Comparison of ENCODE assay signal across 8 mouse cellular contexts in the genomic region with DNA sequence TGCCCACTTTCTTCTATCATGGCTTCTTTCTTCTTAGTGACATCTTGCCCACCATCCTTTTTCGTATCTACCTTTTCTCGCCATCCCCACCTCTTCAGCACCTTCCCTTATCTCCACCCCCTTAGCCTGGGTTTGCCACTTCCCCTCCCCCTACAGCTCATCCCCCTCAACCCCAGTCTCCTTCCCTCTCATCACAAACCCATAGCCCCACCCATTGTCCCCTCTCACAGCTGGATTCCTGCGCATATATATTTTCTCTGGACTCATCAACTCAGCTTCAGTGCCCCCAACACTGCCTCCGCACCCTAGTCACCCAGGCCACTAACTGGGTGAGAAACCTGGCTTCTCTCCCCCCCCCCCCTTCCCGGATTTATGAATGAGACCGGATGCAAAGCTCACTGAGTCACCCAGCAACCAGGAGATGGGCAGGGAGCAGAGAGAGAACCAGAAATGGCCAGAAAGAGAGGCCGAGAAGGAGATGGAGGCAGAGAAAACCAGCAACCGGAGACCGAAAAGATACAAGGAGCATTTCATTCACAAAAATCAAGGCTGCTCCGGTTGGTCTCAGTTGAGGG. TPM values are rescaled to one million over a fixed set of nuclear protein-coding genes. Genes with fewer than 3 reads are reported as not detected.
DNase-seq lines count a peak whose midpoint lies in the region; ATAC-seq and TF ChIP-seq lines count a peak whose summit lies in the region.

No protein-coding gene starts in this region.

- H3K4me2 ChIP-seq in heart, embryonic 15.5 days = peak overlapping the region; percentile 88
- peak overlapping the region; percentile 76 for H3K4me2 ChIP-seq in hindbrain, embryonic 12.5 days (replicated peaks)
- H3K4me2 ChIP-seq in myocyte (ENCODE audit: low read depth) = peak overlapping the region; percentile 67

- peaks cover 41% of the 10 kb centered on the region for H3K27me3 ChIP-seq in heart, embryonic 15.5 days
- peaks cover 32% of the 10 kb centered on the region for H3K27me3 ChIP-seq in hindbrain, embryonic 12.5 days
- H3K27me3 ChIP-seq in myocyte (ENCODE audit: control insufficient read depth, insufficient read depth, insufficient read length) = no peaks in the 10 kb centered on the region

- DNase-seq in heart, adult 9 months (ENCODE audit: low spot score in 2 of 2) = no peak
- DNase-seq in Muller cell, postnatal 12 days (ENCODE audit: inconsistent ontology term) = peak; percentile 75
- DNase-seq in thymus, postnatal 4 days = no peak
- no peak for DNase-seq in gastrocnemius, postnatal 36 days
- DNase-seq in thymus, postnatal 0 days (ENCODE audit: low spot score) = no peak

- 0 out of 2 replicates have a peak overlapping the region, but pooled peaks have one; percentile 60 for H3K9ac ChIP-seq in heart, embryonic 15.5 days
- peak overlapping the region; percentile 67 for H3K9ac ChIP-seq in hindbrain, embryonic 12.5 days

- no peak for TF ChIP-seq POLR2A in myocyte (IDR thresholded peaks at IDR 0.05; ENCODE audit: insufficient read length, low read depth)

- no peak overlapping the region for H3ac ChIP-seq in myocyte (ENCODE audit: control insufficient read depth, insufficient read length)

- no peaks in the 10 kb centered on the region for H3K79me2 ChIP-seq in myocyte (ENCODE audit: control insufficient read depth, insufficient read depth)

- no peak overlapping the region for H3K27ac ChIP-seq in heart, embryonic 15.5 days
- H3K27ac ChIP-seq in hindbrain, embryonic 12.5 days = peak overlapping the region; percentile 85

- H3K4me1 ChIP-seq in heart, embryonic 15.5 days (replicated peaks) = peaks cover 43% of the 10 kb centered on the region
- peaks cover 46% of the 10 kb centered on the region for H3K4me1 ChIP-seq in hindbrain, embryonic 12.5 days

- 5% methylated on average over 10 of the region's 10 CpGs for WGBS in heart, embryonic 15.5 days
- WGBS in hindbrain, embryonic 12.5 days = 1% methylated on average over 10 of the region's 10 CpGs

- peaks cover 2% of the 10 kb centered on the region; the same call in 1 of the 2 replicates for H3K36me3 ChIP-seq in heart, embryonic 15.5 days
- H3K36me3 ChIP-seq in hindbrain, embryonic 12.5 days = no peaks in the 10 kb centered on the region; the same call in 1 of the 2 replicates
- H3K36me3 ChIP-seq in myocyte (ENCODE audit: control insufficient read depth, insufficient read depth) = no peaks in the 10 kb centered on the region

- peak overlapping the region; percentile 62 for H3K4me3 ChIP-seq in heart, embryonic 15.5 days
- peak overlapping the region; percentile 68 for H3K4me3 ChIP-seq in hindbrain, embryonic 12.5 days
- H3K4me3 ChIP-seq in myocyte = peak overlapping the region; percentile 61

- no peak for ATAC-seq in heart, embryonic 15.5 days (replicated peaks; ENCODE audit: insufficient number of reproducible peaks, insufficient read depth, low FRiP score, low read depth)
- no peak for ATAC-seq in hindbrain, embryonic 12.5 days (ENCODE audit: low FRiP score)

- intact Hi-C loops in gastrocnemius, postnatal 36 days (cut with DNase I) = no loop called here

- H3K9me3 ChIP-seq in heart, embryonic 15.5 days (replicated peaks) = no peaks in the 10 kb centered on the region
- H3K9me3 ChIP-seq in hindbrain, embryonic 12.5 days (replicated peaks) = no peaks in the 10 kb centered on the region

TF ChIP-seq in myocyte, 11 proteins besides CTCF, POLR2A, EP300 and RAD21:
- TF ChIP-seq TCF3 (IDR thresholded peaks at IDR 0.05; ENCODE audit: insufficient read length, low read depth) = no peak
- no peak for TF ChIP-seq POLR2AphosphoS2 (IDR thresholded peaks at IDR 0.05; ENCODE audit: insufficient read length, low read depth)
- TF ChIP-seq MYOG (IDR thresholded peaks at IDR 0.05; ENCODE audit: control insufficient read depth in 1 of 3, insufficient read depth in 1 of 3, insufficient read length in 2 of 3, low read depth in 2 of 3) = no peak
- no peak for TF ChIP-seq USF1 (IDR thresholded peaks at IDR 0.05; ENCODE audit: low read depth)
- no peak for TF ChIP-seq TCF12 (IDR thresholded peaks at IDR 0.05; ENCODE audit: insufficient read depth, poor library complexity, severe bottlenecking)
- no peak for TF ChIP-seq E2F4 (IDR thresholded peaks at IDR 0.05; ENCODE audit: insufficient read depth)
- no peak for TF ChIP-seq REST (IDR thresholded peaks at IDR 0.05; ENCODE audit: insufficient read depth, insufficient read length)
- no peak for TF ChIP-seq MYOD1 (IDR thresholded peaks at IDR 0.05; ENCODE audit: control insufficient read depth in 1 of 3, insufficient read length in 2 of 3, low read depth in 2 of 3)
- TF ChIP-seq MAX (IDR thresholded peaks at IDR 0.05; ENCODE audit: low read depth) = no peak
- no peak for TF ChIP-seq CEBPB (IDR thresholded peaks at IDR 0.05; ENCODE audit: insufficient read depth, poor library complexity, severe bottlenecking)
- no peak for TF ChIP-seq SRF (IDR thresholded peaks at IDR 0.05; ENCODE audit: control insufficient read depth, insufficient read length, low read depth)

RNA-seq across cellular contexts. Expression of a gene that starts 1.8 kb away (rescaled TPM):
- 0.28 and 0.53 TPM in 2 replicates for polyA plus RNA-seq in heart, embryonic 15.5 days (2015; fragmentation: Nextera tagmentation; extraction: Ambion mirVana)
- polyA plus RNA-seq in hindbrain, embryonic 12.5 days (2016; fragmentation: Nextera tagmentation; extraction: Ambion mirVana) = 0.46 and 0.56 TPM in 2 replicates
- polyA plus RNA-seq in myocyte (2012; fragmentation: generic; extraction: Trizol) = 0.89 TPM
- total RNA-seq in gastrocnemius, postnatal 36 days (2021) = under 1 TPM; 0.25 to 0.26 TPM
- 0.17 and 0.20 TPM in 2 replicates for polyA plus RNA-seq in thymus, postnatal 0 days (2015; fragmentation: Nextera tagmentation; extraction: Ambion mirVana)

RNA-seq across cellular contexts. Expression of a gene that starts 2.0 kb away (rescaled TPM):
- 1.2 and 1.5 TPM in 2 replicates for polyA plus RNA-seq in heart, embryonic 15.5 days (2015; fragmentation: Nextera tagmentation; extraction: Ambion mirVana)
- polyA plus RNA-seq in hindbrain, embryonic 12.5 days (2016; fragmentation: Nextera tagmentation; extraction: Ambion mirVana) = 5.9 and 6.4 TPM in 2 replicates
- polyA plus RNA-seq in myocyte (2012; fragmentation: generic; extraction: Trizol) = 4.1 TPM
- 1 to 10 TPM in 1 of 2 experiments, under 1 TPM in 1; 0.59 to 1.2 TPM for total RNA-seq in gastrocnemius, postnatal 36 days (2021)
- polyA plus RNA-seq in thymus, postnatal 0 days (2015; fragmentation: Nextera tagmentation; extraction: Ambion mirVana) = 0.23 and 1.4 TPM in 2 replicates

RNA-seq across cellular contexts. Expression of a gene that starts 12.2 kb away (rescaled TPM):
- polyA plus RNA-seq in heart, embryonic 15.5 days (2015; fragmentation: Nextera tagmentation; extraction: Ambion mirVana) = 15.6 and 19.9 TPM in 2 replicates
- polyA plus RNA-seq in hindbrain, embryonic 12.5 days (2016; fragmentation: Nextera tagmentation; extraction: Ambion mirVana) = 20.0 and 21.7 TPM in 2 replicates
- 11.6 TPM for polyA plus RNA-seq in myocyte (2012; fragmentation: generic; extraction: Trizol)
- 10 to 100 TPM; 10.7 to 11.7 TPM for total RNA-seq in gastrocnemius, postnatal 36 days (2021)
- polyA plus RNA-seq in thymus, postnatal 0 days (2015; fragmentation: Nextera tagmentation; extraction: Ambion mirVana) = 49.7 and 54.4 TPM in 2 replicates

RNA-seq across cellular contexts. Expression of a gene that starts 12.3 kb away (rescaled TPM):
- polyA plus RNA-seq in heart, embryonic 15.5 days (2015; fragmentation: Nextera tagmentation; extraction: Ambion mirVana) = 204 and 207 TPM in 2 replicates
- 285 and 288 TPM in 2 replicates for polyA plus RNA-seq in hindbrain, embryonic 12.5 days (2016; fragmentation: Nextera tagmentation; extraction: Ambion mirVana)
- polyA plus RNA-seq in myocyte (2012; fragmentation: generic; extraction: Trizol) = 404 TPM
- 100 to 1,000 TPM; 155 to 172 TPM for total RNA-seq in gastrocnemius, postnatal 36 days (2021)
- polyA plus RNA-seq in thymus, postnatal 0 days (2015; fragmentation: Nextera tagmentation; extraction: Ambion mirVana) = 358 and 374 TPM in 2 replicates

RNA-seq across cellular contexts. Expression of a gene that starts 33.6 kb away (rescaled TPM):
- 0.39 and 0.90 TPM in 2 replicates for polyA plus RNA-seq in heart, embryonic 15.5 days (2015; fragmentation: Nextera tagmentation; extraction: Ambion mirVana)
- polyA plus RNA-seq in hindbrain, embryonic 12.5 days (2016; fragmentation: Nextera tagmentation; extraction: Ambion mirVana) = 0.46 and 1.1 TPM in 2 replicates
- 0.01 TPM for polyA plus RNA-seq in myocyte (2012; fragmentation: generic; extraction: Trizol)
- total RNA-seq in gastrocnemius, postnatal 36 days (2021) = under 1 TPM; 0.54 to 0.77 TPM
- 2.2 and 3.4 TPM in 2 replicates for polyA plus RNA-seq in thymus, postnatal 0 days (2015; fragmentation: Nextera tagmentation; extraction: Ambion mirVana)
